Mouse (Mus musculus): ENCODE data around the gene Xpo1. TPM values are rescaled to one million over a fixed set of nuclear protein-coding genes. Genes with fewer than 3 reads are reported as not detected.
"Not testable (repeated sequence)": the region's sequence is repeated elsewhere in the genome, so short reads cannot be mapped to it uniquely, and the experiment has no call there.

The Xpo1 gene
- polyA plus RNA-seq, 1 experiment, result 77.8 TPM

GRCm38 (mm10) chr11:23271770-23272724, 16.2 kb downstream of the Xpo1 start:
- TF ChIP-seq CTCF (IDR thresholded peaks at IDR 0.05; ENCODE audit: control insufficient read depth, insufficient read depth, low read length) (no peak), POLR2A (IDR thresholded peaks at IDR 0.05; ENCODE audit: borderline replicate concordance, control insufficient read depth, low read depth, low read length) (no peak)
- no peaks in the 10 kb centered on the region for H3K4me1 ChIP-seq (ENCODE audit: control insufficient read depth, insufficient read depth, low read length)
- H3K4me3 ChIP-seq (replicated peaks; ENCODE audit: control insufficient read depth, low read depth, low read length), result no peak overlapping the region
- whole genome bisulfite sequencing, result 79% methylated on average over 4 of the region's 4 CpGs
- H3K27ac ChIP-seq (ENCODE audit: control insufficient read depth, insufficient read depth, low read depth, low read length, poor library complexity), result no peak overlapping the region

GRCm38 (mm10) chr11:23275780-23276179, 19.9 kb downstream of the Xpo1 start:
- Histone ChIP-seq H3K27ac (ENCODE audit: control insufficient read depth, insufficient read depth, low read depth, low read length, poor library complexity) (no peak overlapping the region), H3K4me1 (ENCODE audit: control insufficient read depth, insufficient read depth, low read length) (no peaks in the 10 kb centered on the region), H3K4me3 (replicated peaks; ENCODE audit: control insufficient read depth, low read depth, low read length) (no peak overlapping the region)
- WGBS, result 92% methylated on average over 3 of the region's 3 CpGs
- no peak for TF ChIP-seq CTCF (IDR thresholded peaks at IDR 0.05; ENCODE audit: control insufficient read depth, insufficient read depth, low read length)
- TF ChIP-seq POLR2A (IDR thresholded peaks at IDR 0.05; ENCODE audit: borderline replicate concordance, control insufficient read depth, low read depth, low read length), result no peak

GRCm38 (mm10) chr11:23284469-23284868, 28.6 kb downstream of the Xpo1 start:
- Histone ChIP-seq H3K27ac (ENCODE audit: control insufficient read depth, insufficient read depth, low read depth, low read length, poor library complexity) (no peak overlapping the region), H3K4me3 (replicated peaks; ENCODE audit: control insufficient read depth, low read depth, low read length) (no peak overlapping the region), H3K4me1 (ENCODE audit: control insufficient read depth, insufficient read depth, low read length) (no peaks in the 10 kb centered on the region)
- TF ChIP-seq POLR2A (IDR thresholded peaks at IDR 0.05; ENCODE audit: borderline replicate concordance, control insufficient read depth, low read depth, low read length) (no peak), CTCF (IDR thresholded peaks at IDR 0.05; ENCODE audit: control insufficient read depth, insufficient read depth, low read length) (no peak)
- WGBS, result 73% methylated on average over 4 of the region's 4 CpGs

GRCm38 (mm10) chr11:23288866-23289265, 33.0 kb downstream of the Xpo1 start:
- not testable (repeated sequence) for H3K4me1 ChIP-seq (ENCODE audit: control insufficient read depth, insufficient read depth, low read length); H3K27ac ChIP-seq (ENCODE audit: control insufficient read depth, insufficient read depth, low read depth, low read length, poor library complexity); H3K4me3 ChIP-seq (replicated peaks; ENCODE audit: control insufficient read depth, low read depth, low read length)
- 73% methylated on average over 4 of the region's 4 CpGs for WGBS

- no peak for TF ChIP-seq POLR2A (IDR thresholded peaks at IDR 0.05; ENCODE audit: borderline replicate concordance, control insufficient read depth, low read depth, low read length)
- no peak for TF ChIP-seq CTCF (IDR thresholded peaks at IDR 0.05; ENCODE audit: control insufficient read depth, insufficient read depth, low read length)
Observed at GRCm38 (mm10) chr11:23297379-23297778, 41.5 kb downstream of the Xpo1 start.

GRCm38 (mm10) chr11:23298301-23298700, 42.5 kb downstream of the Xpo1 start:
- no peak for TF ChIP-seq POLR2A (IDR thresholded peaks at IDR 0.05; ENCODE audit: borderline replicate concordance, control insufficient read depth, low read depth, low read length)
- no peak for TF ChIP-seq CTCF (IDR thresholded peaks at IDR 0.05; ENCODE audit: control insufficient read depth, insufficient read depth, low read length)
- no peaks in the 10 kb centered on the region for H3K4me1 ChIP-seq (ENCODE audit: control insufficient read depth, insufficient read depth, low read length)
- 90% methylated on average over 2 of the region's 2 CpGs for WGBS
- no peak overlapping the region for H3K4me3 ChIP-seq (replicated peaks; ENCODE audit: control insufficient read depth, low read depth, low read length)
- H3K27ac ChIP-seq (ENCODE audit: control insufficient read depth, insufficient read depth, low read depth, low read length, poor library complexity), result no peak overlapping the region

More at GRCm38 (mm10) chr11:23297379-23297778, 41.5 kb downstream of the Xpo1 start:
- Histone ChIP-seq H3K4me3 (replicated peaks; ENCODE audit: control insufficient read depth, low read depth, low read length) (no peak overlapping the region), H3K27ac (ENCODE audit: control insufficient read depth, insufficient read depth, low read depth, low read length, poor library complexity) (no peak overlapping the region), H3K4me1 (ENCODE audit: control insufficient read depth, insufficient read depth, low read length) (no peaks in the 10 kb centered on the region)
- WGBS, result 94% methylated on average over 2 of the region's 2 CpGs

- TF ChIP-seq POLR2A (IDR thresholded peaks at IDR 0.05; ENCODE audit: borderline replicate concordance, control insufficient read depth, low read depth, low read length) (no peak), CTCF (IDR thresholded peaks at IDR 0.05; ENCODE audit: control insufficient read depth, insufficient read depth, low read length) (no peak)
- no peaks in the 10 kb centered on the region for H3K4me1 ChIP-seq (ENCODE audit: control insufficient read depth, insufficient read depth, low read length)
- WGBS, result 92% methylated on average over 1 of the region's 1 CpGs
- H3K4me3 ChIP-seq (replicated peaks; ENCODE audit: control insufficient read depth, low read depth, low read length), result no peak overlapping the region
- no peak overlapping the region; the same call in 1 of the 2 replicates for H3K27ac ChIP-seq (ENCODE audit: control insufficient read depth, insufficient read depth, low read depth, low read length, poor library complexity)
Observed at GRCm38 (mm10) chr11:23299910-23300309, 44.1 kb downstream of the Xpo1 start.

GRCm38 (mm10) chr11:23303126-23303525, 47.3 kb downstream of the Xpo1 start:
- no peak overlapping the region for H3K27ac ChIP-seq (ENCODE audit: control insufficient read depth, insufficient read depth, low read depth, low read length, poor library complexity)
- H3K4me1 ChIP-seq (ENCODE audit: control insufficient read depth, insufficient read depth, low read length), result no peaks in the 10 kb centered on the region
- H3K4me3 ChIP-seq (replicated peaks; ENCODE audit: control insufficient read depth, low read depth, low read length), result no peak overlapping the region
- no peak for TF ChIP-seq CTCF (IDR thresholded peaks at IDR 0.05; ENCODE audit: control insufficient read depth, insufficient read depth, low read length)
- TF ChIP-seq POLR2A (IDR thresholded peaks at IDR 0.05; ENCODE audit: borderline replicate concordance, control insufficient read depth, low read depth, low read length), result no peak
- 85% methylated on average over 1 of the region's 1 CpGs for WGBS

- H3K4me1 ChIP-seq (ENCODE audit: control insufficient read depth, insufficient read depth, low read length), result not testable (repeated sequence)
- 32% methylated on average over 10 of the region's 10 CpGs for WGBS
- Histone ChIP-seq H3K4me3 (replicated peaks; ENCODE audit: control insufficient read depth, low read depth, low read length) (peak overlapping the region; percentile 95), H3K27ac (ENCODE audit: control insufficient read depth, insufficient read depth, low read depth, low read length, poor library complexity) (peak overlapping the region; percentile 99)
Observed at GRCm38 (mm10) chr11:23305101-23305672, 49.3 kb downstream of the Xpo1 start.

Data from bone marrow, adult 2 months (tissue).